Mouse (Mus musculus) frontal cortex, adult (tissue): Measurements from ENCODE around the gene Arhgef11.
"Not testable (repeated sequence)": the region's sequence is repeated elsewhere in the genome, so short reads cannot be mapped to it uniquely, and the experiment has no call there.

Source experiments
- ATAC-seq: cut with Nextera tagmentation; 2 replicates; pipeline ENCODE4 v1.9.2; 2017; ENCODE audit warnings: mild to moderate bottlenecking, moderate library complexity, mixed read lengths; ENCODE audit not compliant: low TSS enrichment

Gene Arhgef11

GRCm38 (mm10) chr3:87616957-87617810, at the start of gene Arhgef11:
Arhgef11 (plus strand) TSS chr3:87617559.
- peak; percentile 68 for ATAC-seq

DNA sequence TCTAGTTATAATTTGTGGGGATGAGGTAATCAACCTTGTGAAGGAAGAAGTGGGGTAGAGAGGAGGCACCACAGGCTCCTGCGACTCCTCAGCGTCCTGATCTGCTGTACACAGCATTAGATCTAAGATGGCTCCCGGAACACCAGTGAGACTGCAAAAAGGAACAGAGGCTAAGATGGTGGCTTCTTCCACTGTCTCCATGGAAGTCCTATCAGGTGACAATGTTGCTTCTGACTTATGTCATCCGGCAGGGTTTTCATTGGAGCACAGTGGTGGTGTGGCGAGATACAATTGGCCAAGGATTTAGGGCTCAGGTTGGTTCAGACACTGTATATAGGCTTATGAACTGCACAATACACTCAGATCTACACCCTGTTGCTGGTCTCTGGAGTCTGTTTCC, 48.7 kb upstream of the Arhgef11 start:
- no peak for ATAC-seq

DNA sequence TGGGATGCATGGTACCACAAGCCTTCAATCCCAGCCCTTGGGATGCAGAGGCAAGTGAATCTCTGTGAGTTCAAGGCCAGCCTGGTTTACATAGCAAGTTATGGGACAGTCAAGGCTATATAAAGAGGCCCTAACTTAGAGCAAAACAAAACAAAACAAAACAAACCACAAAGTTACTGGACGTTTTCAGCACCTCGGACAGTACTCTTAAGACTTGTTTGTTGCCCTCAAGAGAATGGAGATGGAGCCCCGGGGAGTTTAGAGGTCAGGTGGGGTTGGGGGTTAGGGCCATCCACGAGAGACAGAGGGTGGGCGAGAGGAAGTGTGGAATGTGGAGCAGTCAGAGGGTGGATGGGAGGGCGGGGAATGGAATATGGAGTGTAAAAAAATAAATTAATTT, 41.6 kb upstream of the Arhgef11 start:
- no peak for ATAC-seq

DNA sequence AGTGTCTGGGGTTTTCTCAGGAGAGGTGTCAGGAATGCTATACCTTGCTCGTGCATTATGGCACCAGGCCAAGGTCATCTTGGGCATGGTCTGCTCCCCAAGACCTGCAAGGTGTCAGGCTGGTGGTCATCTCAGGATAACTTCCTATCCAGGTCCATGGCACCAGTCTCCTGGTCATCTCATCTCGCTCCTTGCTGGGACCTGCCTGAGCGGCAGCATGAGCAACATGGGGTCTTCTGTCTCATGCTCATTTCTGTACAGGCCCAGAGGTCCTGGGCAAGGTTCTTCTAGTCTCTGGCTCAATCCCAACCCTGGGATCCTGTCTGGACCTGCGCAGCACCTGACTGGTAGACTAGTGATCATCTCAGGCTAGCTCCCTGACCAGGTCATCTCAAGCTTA, 35.1 kb upstream of the Arhgef11 start:
- no peak for ATAC-seq

GRCm38 (mm10) chr3:87593793-87594192, 23.6 kb upstream of the Arhgef11 start:
- ATAC-seq: no peak

DNA sequence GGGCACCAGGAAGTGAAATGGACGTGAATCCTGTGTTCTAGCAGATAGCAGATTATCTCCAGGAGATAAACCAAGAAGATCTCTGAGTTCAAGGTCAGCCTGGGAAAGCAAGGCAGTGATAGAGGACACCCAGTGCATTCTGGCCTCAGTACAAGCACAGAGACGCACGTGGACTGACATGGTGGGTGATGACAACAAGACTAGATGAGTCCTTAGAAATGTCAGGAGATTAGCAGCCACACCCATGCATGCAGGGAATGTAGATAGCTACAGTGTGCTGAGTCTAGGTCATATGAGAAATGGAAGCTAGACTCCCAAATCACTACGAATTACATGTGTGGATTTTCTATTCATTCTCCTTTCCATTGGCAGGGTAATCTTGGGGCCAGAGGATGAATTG, 22.0 kb upstream of the Arhgef11 start:
- not testable (repeated sequence) for ATAC-seq

GRCm38 (mm10) chr3:87601077-87601476, 16.3 kb upstream of the Arhgef11 start:
- ATAC-seq: not testable (repeated sequence)

DNA sequence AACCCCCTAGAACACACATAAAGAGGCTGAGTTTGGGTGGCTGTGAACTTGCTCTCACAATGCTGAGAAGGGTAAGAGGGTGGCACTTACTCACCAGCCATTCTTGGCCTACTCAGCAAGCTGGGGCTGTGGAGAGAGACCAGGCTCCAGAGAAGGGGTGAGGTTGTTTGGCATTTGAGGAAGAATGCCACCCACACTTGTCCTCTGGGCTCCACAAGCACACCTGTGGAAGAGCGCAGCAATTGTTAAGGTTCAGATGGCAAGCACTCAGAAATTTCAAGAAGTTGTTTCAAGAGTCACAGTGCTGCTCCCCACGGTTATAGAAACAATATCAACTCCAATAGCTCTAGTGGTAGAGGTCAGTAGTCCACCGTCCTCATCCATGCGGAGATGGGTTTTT, 1.0 kb upstream of the Arhgef11 start:
- no peak for ATAC-seq

DNA sequence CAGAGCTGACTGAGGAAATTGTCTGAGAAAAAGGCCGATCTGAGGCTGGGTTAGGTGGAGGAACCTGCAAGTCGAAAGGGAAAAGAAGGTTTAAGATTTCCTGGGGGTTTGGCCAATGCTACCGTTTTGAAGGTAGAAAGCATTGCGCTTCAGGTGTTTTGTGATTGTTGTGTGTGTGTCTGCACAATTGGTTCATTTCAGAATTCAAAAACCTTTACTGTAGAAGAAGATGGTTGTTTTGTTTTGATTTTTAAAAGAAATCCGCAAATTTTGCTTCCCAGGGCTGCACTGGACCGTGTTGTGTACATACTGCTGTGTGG, 412 bp downstream of the Arhgef11 start:
- no peak for ATAC-seq

GRCm38 (mm10) chr3:87618240-87618639, 881 bp downstream of the Arhgef11 start:
- ATAC-seq: no peak

DNA sequence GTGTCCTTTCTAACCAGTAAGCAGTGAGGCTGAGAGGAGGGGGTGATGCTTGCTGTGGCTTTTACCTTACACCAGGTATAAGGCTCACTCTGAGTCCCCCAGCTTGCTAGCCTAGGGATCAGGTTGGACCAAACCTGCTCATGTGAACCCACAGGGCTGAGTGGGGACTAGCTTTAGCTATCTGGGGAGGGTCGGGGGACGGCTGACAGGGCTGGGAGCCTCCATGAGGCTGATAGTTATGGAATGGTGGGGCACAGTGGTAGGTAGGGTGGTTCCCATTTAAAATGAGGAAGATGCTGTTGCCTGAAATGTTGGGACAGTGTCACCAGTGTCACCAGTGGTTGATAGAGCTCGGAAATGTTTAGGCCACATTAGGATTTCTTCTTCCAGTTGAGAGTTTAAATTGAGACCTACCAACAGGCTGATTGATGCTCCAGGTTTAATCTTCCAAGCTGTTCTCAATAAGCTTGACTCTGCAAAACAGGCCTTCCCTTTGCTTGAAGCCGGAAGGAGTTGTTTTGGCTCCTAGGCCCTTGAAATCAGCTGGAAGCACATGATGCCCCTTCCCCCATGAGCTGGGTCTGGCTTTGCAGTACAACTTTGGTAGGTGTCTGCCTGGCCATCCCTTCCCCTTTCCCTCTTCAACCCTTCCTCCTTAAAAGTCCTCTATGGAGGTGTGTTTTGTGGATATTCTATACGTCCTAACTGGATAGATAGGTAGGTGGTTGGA, 1.8 kb downstream of the Arhgef11 start:
- ATAC-seq: no peak

- peak; percentile 21; the same call in 1 of the 2 replicates for ATAC-seq
These were observed 3.0 kb downstream of the Arhgef11 start for GRCm38 (mm10) chr3:87620218-87620891.

GRCm38 (mm10) chr3:87624899-87625298, 7.5 kb downstream of the Arhgef11 start:
- no peak for ATAC-seq

- no peak for ATAC-seq
These were observed 13.5 kb downstream of the Arhgef11 start for GRCm38 (mm10) chr3:87630899-87631298.

DNA sequence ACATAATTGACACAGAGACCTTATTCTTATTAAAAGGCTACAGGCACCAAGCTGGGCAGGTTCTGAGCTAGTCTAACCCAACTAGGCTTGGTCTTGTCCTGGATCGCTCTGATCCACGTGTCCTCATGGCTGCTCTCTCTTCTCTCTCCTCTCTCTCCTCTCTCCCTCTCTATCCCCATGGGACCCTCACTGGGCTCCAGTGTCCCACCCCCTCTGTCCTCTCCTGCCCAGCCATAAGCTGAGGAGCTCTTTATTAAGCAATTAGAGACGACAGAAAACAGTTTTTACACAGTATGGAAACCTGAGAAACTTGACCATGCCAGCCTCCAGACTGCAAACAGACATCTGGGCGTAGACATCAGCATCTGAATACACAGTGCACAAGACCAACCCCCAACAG, 14.0 kb downstream of the Arhgef11 start:
- no peak for ATAC-seq

DNA sequence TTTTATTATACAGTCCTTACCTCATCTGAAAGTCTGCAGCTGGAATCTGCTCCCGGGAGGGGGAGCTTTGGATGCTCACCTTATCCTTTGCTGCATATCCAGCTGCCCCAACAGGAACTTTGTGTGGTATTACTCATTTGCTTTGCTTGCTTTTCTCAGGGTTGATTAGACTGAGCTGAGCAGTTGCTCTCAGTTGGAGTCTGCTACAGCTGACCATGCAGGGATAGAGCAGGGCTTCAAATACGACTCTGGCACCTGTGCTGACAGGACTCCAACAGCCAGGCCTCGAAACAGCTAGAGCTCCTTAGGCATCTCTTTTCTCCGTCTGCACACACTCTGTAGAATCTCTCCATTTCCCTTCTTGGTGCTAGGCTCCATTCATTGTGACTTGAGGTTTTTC, 18.2 kb downstream of the Arhgef11 start:
- no peak; the same call in 1 of the 2 replicates for ATAC-seq

DNA sequence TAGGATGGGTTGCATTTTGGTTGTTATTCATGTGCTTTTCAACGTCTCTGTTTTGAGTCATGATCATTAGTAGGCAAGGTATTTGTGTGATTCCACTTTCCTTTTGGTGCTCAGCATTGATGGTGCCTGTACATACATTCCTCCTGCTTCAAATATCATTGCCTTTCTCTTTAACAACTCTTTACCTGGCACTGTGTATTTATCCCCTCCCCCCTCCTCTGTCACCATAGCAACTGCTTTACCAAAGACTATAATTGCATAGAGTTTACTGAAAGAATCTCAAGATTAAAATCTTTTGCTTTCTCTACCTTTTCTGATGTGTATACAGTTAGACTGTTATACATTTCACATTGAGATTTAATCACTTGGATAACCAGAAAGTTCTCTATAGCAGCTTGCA, 26.1 kb downstream of the Arhgef11 start:
- no peak; the same call in 1 of the 2 replicates for ATAC-seq

DNA sequence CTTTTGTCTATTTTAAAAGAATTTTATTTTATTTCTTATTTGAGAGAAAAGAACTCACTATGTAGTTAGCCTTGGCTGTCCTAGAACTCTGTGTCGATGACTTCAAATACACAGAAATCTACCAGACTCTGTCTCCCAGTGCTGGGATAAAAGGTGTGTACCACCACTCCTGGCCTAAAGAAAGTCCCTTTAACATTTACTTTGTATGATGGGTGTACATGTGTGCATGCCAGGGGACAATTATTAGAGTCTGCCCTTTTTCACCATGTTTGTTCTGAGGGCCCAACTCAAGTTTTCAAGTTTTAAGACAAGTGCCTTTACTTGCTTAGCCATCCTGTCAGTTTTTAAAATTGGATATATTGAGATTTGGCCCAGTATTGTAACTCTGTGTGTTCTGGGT, 28.8 kb downstream of the Arhgef11 start:
- ATAC-seq: no peak

DNA sequence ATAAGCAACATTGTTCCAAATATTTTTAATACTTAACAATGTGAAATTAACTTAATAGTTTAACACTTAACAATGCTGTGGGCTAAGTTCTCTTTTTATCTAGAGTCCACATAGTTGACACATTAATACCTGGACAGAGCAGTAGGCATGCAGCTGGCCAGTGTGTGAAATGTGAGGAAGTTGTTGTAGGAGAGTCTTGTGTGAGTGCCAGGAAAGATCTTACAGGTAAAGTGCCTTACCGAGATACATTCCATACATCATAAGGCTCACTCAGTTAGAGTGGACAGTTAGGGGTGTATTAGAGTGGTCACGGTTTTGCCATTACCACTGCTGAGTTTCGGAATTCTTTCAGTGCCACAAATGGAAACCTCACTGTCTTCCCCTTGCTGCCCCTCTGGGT, 31.7 kb downstream of the Arhgef11 start:
- no peak for ATAC-seq

DNA sequence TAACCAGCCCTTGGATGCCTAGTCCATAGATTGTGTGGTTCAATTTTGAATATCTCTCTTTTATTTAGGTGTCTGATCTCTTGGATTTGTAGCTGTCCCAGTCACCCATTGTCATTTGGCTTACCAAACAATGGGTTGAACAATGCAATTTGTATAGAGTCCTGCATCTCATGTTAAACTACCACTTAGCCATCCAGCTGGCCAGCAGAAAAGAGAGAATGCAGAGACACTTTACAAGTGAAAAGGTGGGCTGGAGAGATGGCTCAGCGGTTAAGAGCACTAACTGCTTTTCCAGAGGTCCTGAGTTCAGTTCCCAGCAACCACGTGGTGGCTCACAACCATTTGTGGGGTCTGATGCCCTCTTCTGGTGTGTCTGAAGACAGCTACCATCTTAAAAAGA, 41.0 kb downstream of the Arhgef11 start:
- ATAC-seq: no peak

- peak; percentile 66 for ATAC-seq
These were observed 42.5 kb downstream of the Arhgef11 start for GRCm38 (mm10) chr3:87659692-87660429.

GRCm38 (mm10) chr3:87660479-87660878, 43.1 kb downstream of the Arhgef11 start:
- peak; percentile 64 for ATAC-seq
